Mouse (Mus musculus) lung, postnatal 25 days (tissue): ENCODE measurements around the gene Col27a1.
A peak's percentile ranks its signal among the peaks of the same experiment; 100 is the strongest.

ENCODE experiments used
- DNase-seq: peaks from one replicate; pipeline ENCODE4 v3.0.0; 2022; ENCODE audit warnings: low spot score

Col27a1 gene

GRCm38 (mm10) chr4:63213907-63214621 is at the start of gene Col27a1:
TSS of gene Col27a1 (plus strand) at chr4:63214004.
- no peak for DNase-seq

- no peak for DNase-seq
Observed at GRCm38 (mm10) chr4:63165636-63166035, 48.2 kb upstream of the Col27a1 start.

GRCm38 (mm10) chr4:63166323-63166722 is 47.5 kb upstream of the Col27a1 start:
- no peak for DNase-seq

GRCm38 (mm10) chr4:63170061-63170460 is 43.7 kb upstream of the Col27a1 start:
- no peak for DNase-seq

GRCm38 (mm10) chr4:63171122-63171521 is 42.7 kb upstream of the Col27a1 start:
- DNase-seq: no peak

- DNase-seq: no peak
Observed at GRCm38 (mm10) chr4:63171969-63172685, 41.7 kb upstream of the Col27a1 start, which contains the start of gene Kif12. TSS of gene Kif12 (minus strand) at chr4:63172131.

- DNase-seq: peak; percentile 41
Observed at GRCm38 (mm10) chr4:63181556-63181955, 32.2 kb upstream of the Col27a1 start.

- DNase-seq: peak; percentile 54
Observed at GRCm38 (mm10) chr4:63186281-63186870, 27.4 kb upstream of the Col27a1 start.

GRCm38 (mm10) chr4:63191641-63192040 is 22.2 kb upstream of the Col27a1 start:
- DNase-seq: no peak

GRCm38 (mm10) chr4:63194366-63194765 is 19.4 kb upstream of the Col27a1 start:
- no peak for DNase-seq

GRCm38 (mm10) chr4:63199366-63199765 is 14.4 kb upstream of the Col27a1 start:
- no peak for DNase-seq

GRCm38 (mm10) chr4:63203874-63204273 is 9.9 kb upstream of the Col27a1 start:
- DNase-seq: no peak

GRCm38 (mm10) chr4:63205583-63205982 is 8.2 kb upstream of the Col27a1 start:
- DNase-seq: peak; percentile 44

- DNase-seq: peak; percentile 72
Observed at GRCm38 (mm10) chr4:63215185-63215992, 1.6 kb downstream of the Col27a1 start.

- DNase-seq: no peak
Observed at GRCm38 (mm10) chr4:63215993-63216531, 2.3 kb downstream of the Col27a1 start.

- DNase-seq: no peak
Observed at GRCm38 (mm10) chr4:63216566-63216965, 2.8 kb downstream of the Col27a1 start.

- no peak for DNase-seq
Observed at GRCm38 (mm10) chr4:63217513-63217912, 3.7 kb downstream of the Col27a1 start.

GRCm38 (mm10) chr4:63219059-63219458 is 5.3 kb downstream of the Col27a1 start:
- no peak for DNase-seq

- DNase-seq: no peak
Observed at GRCm38 (mm10) chr4:63219635-63220034, 5.8 kb downstream of the Col27a1 start.

GRCm38 (mm10) chr4:63221096-63221958 is 7.5 kb downstream of the Col27a1 start:
- DNase-seq: peak; percentile 50

GRCm38 (mm10) chr4:63222246-63222645 is 8.4 kb downstream of the Col27a1 start:
- no peak for DNase-seq
